Mouse (Mus musculus) megakaryocyte, embryonic 14.5 days (primary cell): ENCODE results near the gene Eml1. TPM values are rescaled to one million over a fixed set of nuclear protein-coding genes. Genes with fewer than 3 reads are reported as not detected.

Experiments
- H3K27me3 ChIP-seq: replicated peaks from 2 replicates; pipeline ENCODE3; 2012; ENCODE audit warnings: inconsistent platforms
- H3K36me3 ChIP-seq: replicated peaks from 2 replicates; pipeline ENCODE3; 2012; ENCODE audit warnings: low read length, inconsistent platforms, mixed read lengths
- H3K4me1 ChIP-seq: 2 replicates; pipeline ENCODE4 v1.6.1; 2012; ENCODE audit warnings: inconsistent platforms
- H3K4me3 ChIP-seq: replicated peaks from 2 replicates; pipeline ENCODE3; 2012; ENCODE audit warnings: moderate library complexity, mild to moderate bottlenecking, inconsistent platforms
- H3K9me3 ChIP-seq: 2 replicates; pipeline ENCODE4 v1.6.1; 2012; ENCODE audit warnings: inconsistent platforms
- FLI1 ChIP-seq: IDR thresholded peaks from 2 replicates; pipeline ENCODE4 v1.6.1; 2012; ENCODE audit warnings: low read length, inconsistent platforms, mixed read lengths
- GATA1 ChIP-seq: IDR thresholded peaks from 3 replicates; pipeline ENCODE4 v1.6.1; 2012; ENCODE audit warnings: mixed read lengths, low read length, inconsistent platforms, borderline replicate concordance
- polyA plus RNA-seq: library from polyadenylated mRNA; stranded (reverse); fragments of >175 nt; gene quantifications from 2 replicates; pipeline ENCODE4 v1.2.3, GENCODE M21; 2012; ENCODE audit warnings: low replicate concordance; ENCODE audit not compliant: insufficient read depth

Eml1 gene
- not detected in 2 replicates for polyA plus RNA-seq

GRCm38 (mm10) chr12:108370596-108371428 is at the start of gene Eml1:
TSS of gene Eml1 (plus strand) at chr12:108370957.
- peaks cover 75% of the 10 kb centered on the region for H3K27me3 ChIP-seq
- H3K9me3 ChIP-seq: no peaks in the 10 kb centered on the region
- H3K4me1 ChIP-seq: peaks cover 5% of the 10 kb centered on the region; the same call in 1 of the 2 replicates
- H3K4me3 ChIP-seq: no peak within 1 kb of the TSS
- H3K36me3 ChIP-seq: no peaks in the 10 kb centered on the region
- TF ChIP-seq GATA1 (no peak), FLI1 (no peak)

- peaks cover 8% of the 10 kb centered on the region for H3K4me1 ChIP-seq
- no peak overlapping the region for H3K4me3 ChIP-seq
- no peaks in the 10 kb centered on the region for H3K36me3 ChIP-seq
- TF ChIP-seq FLI1 (no peak), GATA1 (no peak)
- peaks cover 78% of the 10 kb centered on the region for H3K27me3 ChIP-seq
- H3K9me3 ChIP-seq: no peaks in the 10 kb centered on the region
Observed at GRCm38 (mm10) chr12:108326401-108326800, 44.4 kb upstream of the Eml1 start.

- Histone ChIP-seq H3K27me3 (peaks cover 80% of the 10 kb centered on the region), H3K36me3 (no peaks in the 10 kb centered on the region), H3K9me3 (no peaks in the 10 kb centered on the region), H3K4me1 (peaks cover 10% of the 10 kb centered on the region), H3K4me3 (peak overlapping the region; percentile 72)
- TF ChIP-seq FLI1: no peak
- TF ChIP-seq GATA1: no peak
Observed at GRCm38 (mm10) chr12:108327889-108328491, 42.8 kb upstream of the Eml1 start.

GRCm38 (mm10) chr12:108333056-108333455 is 37.7 kb upstream of the Eml1 start:
- Histone ChIP-seq H3K36me3 (no peaks in the 10 kb centered on the region), H3K4me3 (peak overlapping the region; percentile 92), H3K27me3 (peaks cover 92% of the 10 kb centered on the region), H3K9me3 (0 out of 2 replicates have a peak, but pooled peaks cover 3% of the 10 kb centered on the region), H3K4me1 (peaks cover 24% of the 10 kb centered on the region)
- TF ChIP-seq FLI1 (no peak), GATA1 (no peak)

- Histone ChIP-seq H3K4me1 (peaks cover 22% of the 10 kb centered on the region), H3K27me3 (peaks cover 92% of the 10 kb centered on the region), H3K36me3 (no peaks in the 10 kb centered on the region), H3K4me3 (peak overlapping the region; percentile 92), H3K9me3 (0 out of 2 replicates have a peak, but pooled peaks cover 3% of the 10 kb centered on the region)
- TF ChIP-seq GATA1 (no peak), FLI1 (no peak)
Observed at GRCm38 (mm10) chr12:108333481-108333882, 37.3 kb upstream of the Eml1 start.

DNA sequence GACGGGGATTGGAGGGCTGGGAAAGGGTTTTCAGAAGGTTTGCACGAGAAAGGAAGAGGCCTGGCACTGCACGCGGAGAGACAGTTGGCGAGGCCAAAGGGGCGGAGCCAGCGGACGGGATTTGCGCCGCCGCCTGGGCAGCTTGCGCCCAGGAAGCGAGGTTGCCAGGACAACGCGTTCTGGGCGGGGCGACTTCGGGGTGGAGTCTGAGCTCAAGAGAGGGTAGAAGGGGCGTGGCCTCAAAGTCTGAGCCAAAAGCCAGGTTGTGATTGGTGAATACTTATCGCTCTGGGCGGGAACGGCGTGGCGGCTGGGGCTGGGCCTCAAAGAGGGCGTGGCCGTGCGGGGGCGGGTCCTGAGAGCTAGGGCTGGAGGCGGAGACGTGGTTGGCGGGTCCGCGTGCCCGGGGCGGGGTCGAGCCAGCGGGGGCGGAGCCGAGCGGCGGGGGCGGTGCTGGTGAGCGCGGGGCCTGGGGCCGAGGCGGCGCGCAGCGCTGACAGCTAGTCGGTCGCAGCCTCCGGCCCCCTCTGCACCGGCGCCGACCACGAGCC is 36.8 kb upstream of the Eml1 start, which contains the start of gene Cyp46a1:
Gene Cyp46a1, plus strand, starts transcription at position 487 of the 551 bp plus-strand sequence.
- no peak for TF ChIP-seq GATA1
- no peak for TF ChIP-seq FLI1
- Histone ChIP-seq H3K9me3 (0 out of 2 replicates have a peak, but pooled peaks cover 3% of the 10 kb centered on the region), H3K4me3 (peak within 1 kb of the TSS; percentile 92), H3K36me3 (no peaks in the 10 kb centered on the region), H3K4me1 (peaks cover 26% of the 10 kb centered on the region), H3K27me3 (peaks cover 92% of the 10 kb centered on the region)

- no peaks in the 10 kb centered on the region for H3K36me3 ChIP-seq
- H3K4me3 ChIP-seq: peak overlapping the region; percentile 92
- 0 out of 2 replicates have a peak, but pooled peaks cover 3% of the 10 kb centered on the region for H3K9me3 ChIP-seq
- TF ChIP-seq FLI1: no peak
- TF ChIP-seq GATA1: no peak
- H3K4me1 ChIP-seq: peaks cover 27% of the 10 kb centered on the region
- H3K27me3 ChIP-seq: peaks cover 93% of the 10 kb centered on the region
Observed at GRCm38 (mm10) chr12:108334529-108334928, 36.2 kb upstream of the Eml1 start.

DNA sequence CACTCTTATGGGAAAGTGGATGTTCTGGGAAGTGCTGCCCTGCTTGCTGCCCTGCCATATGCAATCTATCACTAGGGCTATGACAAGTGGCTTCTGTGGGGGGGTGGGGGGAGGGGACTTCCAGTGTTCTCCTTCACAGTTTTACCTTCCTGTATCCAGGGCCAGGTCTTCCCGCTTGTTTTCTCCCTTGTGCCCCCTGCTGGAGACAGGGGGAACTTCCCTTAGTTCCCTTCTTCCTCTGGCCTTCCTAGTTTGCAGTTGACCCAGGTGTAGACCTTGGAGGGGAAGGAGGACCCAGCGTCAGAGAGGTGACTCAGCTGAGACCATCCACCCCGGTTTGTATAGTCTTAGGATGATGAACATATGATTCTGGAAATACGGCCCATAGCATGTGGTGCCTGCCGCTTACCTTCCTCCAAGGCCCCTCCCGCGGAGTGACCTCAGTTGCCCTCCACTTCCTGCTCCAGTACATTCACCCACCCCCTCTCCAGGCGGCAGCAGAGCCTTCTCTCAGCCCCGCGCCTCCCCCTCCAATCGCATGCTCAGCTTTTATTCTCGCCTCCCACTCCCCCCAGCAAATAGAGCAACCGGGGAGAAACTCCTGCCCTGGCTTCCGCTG is 32.1 kb upstream of the Eml1 start:
- H3K36me3 ChIP-seq: no peaks in the 10 kb centered on the region
- H3K4me3 ChIP-seq: peak overlapping the region; percentile 42
- peaks cover 18% of the 10 kb centered on the region for H3K4me1 ChIP-seq
- H3K9me3 ChIP-seq: 0 out of 2 replicates have a peak, but pooled peaks cover 3% of the 10 kb centered on the region
- no peak for TF ChIP-seq FLI1
- no peak for TF ChIP-seq GATA1
- peaks cover 86% of the 10 kb centered on the region for H3K27me3 ChIP-seq

GRCm38 (mm10) chr12:108348151-108348550 is 22.6 kb upstream of the Eml1 start:
- Histone ChIP-seq H3K27me3 (peaks cover 67% of the 10 kb centered on the region), H3K9me3 (0 out of 2 replicates have a peak, but pooled peaks cover 7% of the 10 kb centered on the region), H3K4me3 (no peak overlapping the region), H3K36me3 (no peaks in the 10 kb centered on the region), H3K4me1 (no peaks in the 10 kb centered on the region)
- no peak for TF ChIP-seq GATA1
- no peak for TF ChIP-seq FLI1
